Mouse (Mus musculus): ENCODE results near the gene Opcml. TPM values are rescaled to one million over a fixed set of nuclear protein-coding genes. Genes with fewer than 3 reads are reported as not detected.

Gene Opcml
- total and polyA plus RNA-seq, 2 experiments, result under 0.01 TPM; not detected in 1

GRCm38 (mm10) chr9:27925650-27926049 is 135.1 kb downstream of the Opcml start:
- no peak for TF ChIP-seq CTCF (IDR thresholded peaks at IDR 0.05; ENCODE audit: low read depth, low read length)
- TF ChIP-seq POLR2A (IDR thresholded peaks at IDR 0.05; ENCODE audit: extremely low read depth, insufficient read depth, low read length), result no peak
- Histone ChIP-seq H3K79me2 (ENCODE audit: control insufficient read depth, insufficient read depth, low read length) (no peaks in the 10 kb centered on the region), H3K4me3 (ENCODE audit: insufficient read depth, low read depth, low read length) (no peak overlapping the region), H3K27me3 (ENCODE audit: control insufficient read depth, insufficient read depth, low read length) (no peaks in the 10 kb centered on the region), H3K36me3 (ENCODE audit: control insufficient read depth, insufficient read depth, low read length) (no peaks in the 10 kb centered on the region), H3K27ac (replicated peaks; ENCODE audit: insufficient read depth, low read depth, low read length) (no peak overlapping the region), H3K9ac (ENCODE audit: low read depth, low read length) (no peak overlapping the region), H3K4me1 (ENCODE audit: control insufficient read depth, insufficient read depth, low read length) (no peaks in the 10 kb centered on the region)
- 66% methylated on average over 2 of the region's 2 CpGs for WGBS
- DNase-seq (ENCODE audit: extremely low read depth, low read depth, low spot score), result no peak

- no peak overlapping the region for H3K9ac ChIP-seq (ENCODE audit: low read depth, low read length)
- H3K36me3 ChIP-seq (ENCODE audit: control insufficient read depth, insufficient read depth, low read length), result no peaks in the 10 kb centered on the region
- H3K79me2 ChIP-seq (ENCODE audit: control insufficient read depth, insufficient read depth, low read length), result no peaks in the 10 kb centered on the region
- H3K27ac ChIP-seq (replicated peaks; ENCODE audit: insufficient read depth, low read depth, low read length), result no peak overlapping the region
- no peak for DNase-seq (ENCODE audit: extremely low read depth, low read depth, low spot score)
- H3K4me3 ChIP-seq (ENCODE audit: insufficient read depth, low read depth, low read length), result no peak overlapping the region
- TF ChIP-seq POLR2A (IDR thresholded peaks at IDR 0.05; ENCODE audit: extremely low read depth, insufficient read depth, low read length) (no peak), CTCF (IDR thresholded peaks at IDR 0.05; ENCODE audit: low read depth, low read length) (no peak)
- no peaks in the 10 kb centered on the region for H3K27me3 ChIP-seq (ENCODE audit: control insufficient read depth, insufficient read depth, low read length)
- H3K4me1 ChIP-seq (ENCODE audit: control insufficient read depth, insufficient read depth, low read length), result no peaks in the 10 kb centered on the region
Observed at GRCm38 (mm10) chr9:27937253-27937652, 146.7 kb downstream of the Opcml start.

DNA sequence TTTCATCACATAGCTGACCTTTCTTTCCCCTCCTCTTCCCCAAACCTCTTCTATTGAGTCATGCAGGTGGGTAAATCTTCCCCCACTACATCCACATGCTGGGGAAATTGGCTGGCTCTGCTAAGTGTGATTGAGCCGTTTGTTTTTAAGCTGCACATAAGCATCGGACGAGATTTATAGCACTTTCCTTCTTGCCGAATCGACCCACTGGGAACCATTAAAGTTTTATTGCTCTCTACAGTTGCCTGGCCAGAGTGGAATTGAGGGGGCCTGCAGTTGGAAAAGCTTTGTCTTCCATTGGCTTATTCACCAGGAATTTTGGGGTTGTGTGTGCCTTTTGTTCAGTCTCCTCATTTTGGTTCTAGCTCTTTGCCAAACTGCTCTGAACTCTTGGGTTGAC is 147.1 kb downstream of the Opcml start:
- H3K27me3 ChIP-seq (ENCODE audit: control insufficient read depth, insufficient read depth, low read length), result no peaks in the 10 kb centered on the region
- H3K4me1 ChIP-seq (ENCODE audit: control insufficient read depth, insufficient read depth, low read length), result no peaks in the 10 kb centered on the region
- WGBS, result 78% methylated on average over 5 of the region's 5 CpGs
- no peak overlapping the region for H3K27ac ChIP-seq (replicated peaks; ENCODE audit: insufficient read depth, low read depth, low read length)
- no peak for DNase-seq (ENCODE audit: extremely low read depth, low read depth, low spot score)
- no peaks in the 10 kb centered on the region for H3K79me2 ChIP-seq (ENCODE audit: control insufficient read depth, insufficient read depth, low read length)
- H3K9ac ChIP-seq (ENCODE audit: low read depth, low read length), result no peak overlapping the region
- no peaks in the 10 kb centered on the region for H3K36me3 ChIP-seq (ENCODE audit: control insufficient read depth, insufficient read depth, low read length)
- TF ChIP-seq POLR2A (IDR thresholded peaks at IDR 0.05; ENCODE audit: extremely low read depth, insufficient read depth, low read length) (no peak), CTCF (IDR thresholded peaks at IDR 0.05; ENCODE audit: low read depth, low read length) (no peak)
- no peak overlapping the region for H3K4me3 ChIP-seq (ENCODE audit: insufficient read depth, low read depth, low read length)

GRCm38 (mm10) chr9:27945323-27946010 is 154.9 kb downstream of the Opcml start:
- DNase-seq (ENCODE audit: extremely low read depth, low read depth, low spot score), result no peak
- 75% methylated on average over 11 of the region's 11 CpGs for WGBS
- H3K4me1 ChIP-seq (ENCODE audit: control insufficient read depth, insufficient read depth, low read length), result no peaks in the 10 kb centered on the region
- H3K9ac ChIP-seq (ENCODE audit: low read depth, low read length), result no peak overlapping the region
- TF ChIP-seq POLR2A (IDR thresholded peaks at IDR 0.05; ENCODE audit: extremely low read depth, insufficient read depth, low read length) (no peak), CTCF (IDR thresholded peaks at IDR 0.05; ENCODE audit: low read depth, low read length) (no peak)
- no peaks in the 10 kb centered on the region for H3K79me2 ChIP-seq (ENCODE audit: control insufficient read depth, insufficient read depth, low read length)
- no peak overlapping the region for H3K4me3 ChIP-seq (ENCODE audit: insufficient read depth, low read depth, low read length)
- no peak overlapping the region for H3K27ac ChIP-seq (replicated peaks; ENCODE audit: insufficient read depth, low read depth, low read length)
- H3K36me3 ChIP-seq (ENCODE audit: control insufficient read depth, insufficient read depth, low read length), result no peaks in the 10 kb centered on the region
- H3K27me3 ChIP-seq (ENCODE audit: control insufficient read depth, insufficient read depth, low read length), result no peaks in the 10 kb centered on the region

- Histone ChIP-seq H3K27me3 (ENCODE audit: control insufficient read depth, insufficient read depth, low read length) (no peaks in the 10 kb centered on the region), H3K9ac (ENCODE audit: low read depth, low read length) (no peak overlapping the region), H3K79me2 (ENCODE audit: control insufficient read depth, insufficient read depth, low read length) (no peaks in the 10 kb centered on the region), H3K4me1 (ENCODE audit: control insufficient read depth, insufficient read depth, low read length) (no peaks in the 10 kb centered on the region), H3K27ac (replicated peaks; ENCODE audit: insufficient read depth, low read depth, low read length) (no peak overlapping the region), H3K4me3 (ENCODE audit: insufficient read depth, low read depth, low read length) (no peak overlapping the region), H3K36me3 (ENCODE audit: control insufficient read depth, insufficient read depth, low read length) (no peaks in the 10 kb centered on the region)
- 22% methylated on average over 5 of the region's 5 CpGs for WGBS
- no peak for DNase-seq (ENCODE audit: extremely low read depth, low read depth, low spot score)
- TF ChIP-seq POLR2A (IDR thresholded peaks at IDR 0.05; ENCODE audit: extremely low read depth, insufficient read depth, low read length) (no peak), CTCF (IDR thresholded peaks at IDR 0.05; ENCODE audit: low read depth, low read length) (no peak)
Observed at GRCm38 (mm10) chr9:27951110-27951509, 160.5 kb downstream of the Opcml start.

GRCm38 (mm10) chr9:27961682-27962081 is 171.1 kb downstream of the Opcml start:
- H3K79me2 ChIP-seq (ENCODE audit: control insufficient read depth, insufficient read depth, low read length), result no peaks in the 10 kb centered on the region
- no peak for TF ChIP-seq CTCF (IDR thresholded peaks at IDR 0.05; ENCODE audit: low read depth, low read length)
- no peak for DNase-seq (ENCODE audit: extremely low read depth, low read depth, low spot score)
- H3K27me3 ChIP-seq (ENCODE audit: control insufficient read depth, insufficient read depth, low read length), result no peaks in the 10 kb centered on the region
- no peak overlapping the region for H3K9ac ChIP-seq (ENCODE audit: low read depth, low read length)
- H3K4me3 ChIP-seq (ENCODE audit: insufficient read depth, low read depth, low read length), result no peak overlapping the region
- H3K4me1 ChIP-seq (ENCODE audit: control insufficient read depth, insufficient read depth, low read length), result no peaks in the 10 kb centered on the region
- no peak overlapping the region for H3K27ac ChIP-seq (replicated peaks; ENCODE audit: insufficient read depth, low read depth, low read length)
- no peaks in the 10 kb centered on the region for H3K36me3 ChIP-seq (ENCODE audit: control insufficient read depth, insufficient read depth, low read length)
- WGBS, result 60% methylated on average over 3 of the region's 3 CpGs

Data from liver, adult 2 months (tissue).